Mouse (Mus musculus): ENCODE measurements around the gene Notch1. TPM values are rescaled to one million over a fixed set of nuclear protein-coding genes. Genes with fewer than 3 reads are reported as not detected.
A peak's percentile ranks its signal among the peaks of the same experiment; 100 is the strongest.

The Notch1 gene
- polyA plus RNA-seq, 1 experiment from 2014 or later, result 2.1 TPM

DNA sequence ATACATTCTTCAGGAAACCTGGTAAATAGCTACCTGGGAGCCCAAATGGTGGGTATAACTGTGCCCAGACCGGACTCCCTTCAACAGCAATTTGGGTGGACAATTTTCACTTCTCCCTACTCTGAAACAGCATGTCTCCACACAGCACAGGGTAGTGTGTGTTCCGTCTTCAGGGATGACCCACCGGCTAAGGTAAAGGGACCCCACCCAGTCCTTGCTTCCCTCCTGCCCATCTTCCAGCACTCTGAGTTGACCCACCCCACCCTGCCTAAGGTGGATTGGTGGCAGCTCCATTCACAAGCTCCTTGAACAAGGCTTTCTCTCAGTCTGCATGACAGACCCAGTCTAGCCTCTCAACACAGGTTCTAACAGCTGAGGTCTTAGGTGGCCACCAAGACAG is 33.6 kb downstream of the Notch1 start:
- no peak for TF ChIP-seq CTCF (IDR thresholded peaks at IDR 0.05; ENCODE audit: low read depth)
- H3K27ac ChIP-seq (ENCODE audit: low read depth), result peak overlapping the region; percentile 86
- 52% methylated on average over 3 of the region's 3 CpGs for WGBS (ENCODE audit: insufficient replicate concordance)

DNA sequence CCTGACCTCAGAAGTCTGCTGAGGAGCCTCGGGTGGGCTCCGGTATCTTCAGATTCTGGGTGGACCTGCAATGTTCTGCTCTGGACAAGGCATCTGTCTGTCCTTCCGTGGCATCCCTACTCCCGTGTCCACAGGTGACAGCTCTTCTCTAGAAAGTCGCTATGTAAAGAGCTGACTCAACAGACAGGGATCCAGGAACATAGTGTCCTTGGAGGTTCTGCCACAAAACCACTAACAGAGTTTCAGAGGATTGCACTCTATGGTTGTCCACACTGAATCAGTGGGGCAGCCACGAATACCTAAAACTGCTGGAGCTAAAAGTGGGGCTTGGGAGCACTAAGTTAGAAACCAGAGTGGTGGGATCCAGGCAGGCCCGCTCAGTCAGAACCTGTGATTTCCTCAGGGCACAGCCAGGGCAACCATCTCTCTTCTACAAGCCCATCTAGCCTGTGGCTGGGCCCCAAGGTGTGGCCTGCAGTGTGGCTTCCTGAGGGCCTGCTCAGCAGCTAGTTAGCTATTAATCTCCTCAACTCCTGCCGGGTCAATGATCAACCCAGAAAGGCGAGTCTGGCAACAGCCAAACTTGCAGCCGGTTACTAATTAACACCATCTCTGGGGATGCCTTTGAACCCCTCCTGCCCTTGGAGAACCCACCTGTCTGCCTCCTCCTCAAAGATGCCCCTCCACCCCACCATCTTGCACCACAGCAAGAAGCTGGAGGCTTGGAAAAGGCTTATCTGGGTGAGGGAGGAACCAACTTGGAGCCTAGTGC is 34.6 kb downstream of the Notch1 start:
- Histone ChIP-seq H3K27me3 (ENCODE audit: insufficient read depth, low read length) (no peaks in the 10 kb centered on the region), H3K4me1 (ENCODE audit: insufficient read depth) (peaks cover 57% of the 10 kb centered on the region), H3K9ac (replicated peaks) (no peak overlapping the region; the same call in 1 of the 2 replicates), H3K9me3 (ENCODE audit: low read length) (no peaks in the 10 kb centered on the region), H3K36me3 (replicated peaks; ENCODE audit: insufficient read depth, low read length) (peaks cover 49% of the 10 kb centered on the region), H3K27ac (ENCODE audit: low read depth) (peak overlapping the region; percentile 86), H3K4me2 (ENCODE audit: low read depth, low read length) (peak overlapping the region; percentile 59), H3K4me3 (ENCODE audit: low read depth, low read length) (no peak overlapping the region)
- TF ChIP-seq CTCF (IDR thresholded peaks at IDR 0.05; ENCODE audit: low read depth) (no peak), EP300 (IDR thresholded peaks at IDR 0.05; ENCODE audit: low read depth) (no peak)
- peak; percentile 64 for DNase-seq
- peak; percentile 73 for ATAC-seq
- 65% methylated on average over 10 of the region's 10 CpGs for WGBS (ENCODE audit: insufficient replicate concordance)

More for the DNA sequence above, 33.6 kb downstream of the Notch1 start:
- H3K9ac ChIP-seq (replicated peaks), result peak overlapping the region; percentile 54
- peaks cover 66% of the 10 kb centered on the region for H3K4me1 ChIP-seq (ENCODE audit: insufficient read depth)
- H3K9me3 ChIP-seq (ENCODE audit: low read length), result no peaks in the 10 kb centered on the region
- peak overlapping the region; percentile 59 for H3K4me2 ChIP-seq (ENCODE audit: low read depth, low read length)
- DNase-seq (no peak), ATAC-seq (no peak)
- H3K4me3 ChIP-seq (ENCODE audit: low read depth, low read length), result no peak overlapping the region
- no peaks in the 10 kb centered on the region for H3K27me3 ChIP-seq (ENCODE audit: insufficient read depth, low read length)
- peaks cover 41% of the 10 kb centered on the region for H3K36me3 ChIP-seq (replicated peaks; ENCODE audit: insufficient read depth, low read length)

DNA sequence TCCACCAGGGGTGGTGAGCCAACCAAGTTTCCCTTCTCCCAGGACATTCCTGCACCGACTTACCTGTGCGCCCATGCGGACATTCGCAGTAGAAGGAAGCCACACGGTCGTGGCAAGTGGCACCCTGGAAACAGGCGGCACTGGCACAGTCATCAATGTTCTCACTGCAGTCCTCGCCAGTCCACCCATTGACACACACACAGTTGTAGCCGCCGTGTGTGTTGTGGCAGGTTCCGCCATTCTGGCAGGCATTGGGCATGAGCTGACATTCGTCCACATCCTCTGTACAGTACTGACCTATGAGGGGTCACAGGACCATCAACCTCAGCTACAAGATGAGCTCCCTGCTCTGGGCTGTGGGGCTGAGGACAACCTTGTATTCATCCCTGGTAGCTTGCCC is 35.6 kb downstream of the Notch1 start:
- no peak overlapping the region for H3K4me3 ChIP-seq (ENCODE audit: low read depth, low read length)
- H3K9me3 ChIP-seq (ENCODE audit: low read length), result no peaks in the 10 kb centered on the region
- ATAC-seq, result no peak
- H3K27me3 ChIP-seq (ENCODE audit: insufficient read depth, low read length), result no peaks in the 10 kb centered on the region
- no peak overlapping the region for H3K27ac ChIP-seq (ENCODE audit: low read depth)
- H3K4me2 ChIP-seq (ENCODE audit: low read depth, low read length), result no peak overlapping the region
- WGBS (ENCODE audit: insufficient replicate concordance), result 83% methylated on average over 12 of the region's 12 CpGs
- H3K4me1 ChIP-seq (ENCODE audit: insufficient read depth), result peaks cover 47% of the 10 kb centered on the region
- H3K9ac ChIP-seq (replicated peaks), result no peak overlapping the region
- TF ChIP-seq EP300 (IDR thresholded peaks at IDR 0.05; ENCODE audit: low read depth), result no peak
- no peak for DNase-seq
- peaks cover 57% of the 10 kb centered on the region for H3K36me3 ChIP-seq (replicated peaks; ENCODE audit: insufficient read depth, low read length)

DNA sequence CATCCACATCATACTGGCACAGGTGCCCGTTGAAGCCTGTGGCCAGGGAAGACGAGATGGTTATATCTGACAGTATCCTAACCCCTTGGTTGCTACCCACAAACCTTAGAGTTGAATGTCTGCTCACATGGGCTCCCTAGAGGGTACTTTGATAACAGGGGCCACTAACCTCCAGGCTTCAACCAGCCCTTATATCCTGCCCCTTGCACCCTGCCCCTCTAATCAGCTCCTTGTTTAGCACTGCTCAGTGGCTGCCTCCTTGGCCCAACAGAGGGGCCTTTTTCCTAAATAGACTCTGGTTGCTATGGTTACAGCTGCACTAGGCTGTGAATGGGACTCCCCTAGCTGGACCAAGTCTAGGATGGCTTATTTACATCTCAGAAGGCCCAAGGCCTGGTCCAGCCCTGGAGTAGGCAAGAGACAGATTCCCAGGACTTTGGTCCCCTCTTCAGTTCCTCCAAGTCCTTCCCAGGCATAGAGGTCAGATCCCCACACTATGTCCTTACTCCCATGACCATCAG is 37.7 kb downstream of the Notch1 start:
- Histone ChIP-seq H3K9me3 (ENCODE audit: low read length) (no peaks in the 10 kb centered on the region), H3K27me3 (ENCODE audit: insufficient read depth, low read length) (no peaks in the 10 kb centered on the region), H3K36me3 (replicated peaks; ENCODE audit: insufficient read depth, low read length) (peaks cover 64% of the 10 kb centered on the region), H3K4me2 (ENCODE audit: low read depth, low read length) (no peak overlapping the region), H3K4me3 (ENCODE audit: low read depth, low read length) (no peak overlapping the region), H3K9ac (replicated peaks) (no peak overlapping the region), H3K4me1 (ENCODE audit: insufficient read depth) (peaks cover 30% of the 10 kb centered on the region), H3K27ac (ENCODE audit: low read depth) (no peak overlapping the region)
- no peak for TF ChIP-seq CTCF (IDR thresholded peaks at IDR 0.05; ENCODE audit: low read depth)
- TF ChIP-seq EP300 (IDR thresholded peaks at IDR 0.05; ENCODE audit: low read depth), result no peak
- 82% methylated on average over 2 of the region's 2 CpGs for WGBS (ENCODE audit: insufficient replicate concordance)
- ATAC-seq, result no peak
- no peak for DNase-seq

DNA sequence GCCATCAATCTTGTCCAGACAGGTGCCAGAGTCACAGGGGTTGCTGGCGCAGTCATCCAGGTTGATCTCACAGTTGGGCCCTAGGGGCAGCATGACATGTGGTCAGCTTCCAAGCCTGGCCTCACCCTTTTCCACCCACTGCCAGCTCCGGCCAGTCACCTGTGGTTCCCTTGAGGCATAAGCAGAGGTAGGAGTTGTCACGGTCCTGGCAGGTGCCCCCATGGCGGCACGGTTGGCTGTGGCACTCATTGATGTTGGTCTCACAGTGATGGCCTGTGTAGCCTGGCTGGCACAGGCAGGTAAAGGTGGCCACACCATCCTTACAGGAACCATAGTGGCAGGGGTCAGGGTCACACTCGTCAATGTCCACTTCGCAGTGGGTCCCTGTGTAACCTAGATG is 38.6 kb downstream of the Notch1 start:
- Histone ChIP-seq H3K9ac (replicated peaks) (no peak overlapping the region), H3K36me3 (replicated peaks; ENCODE audit: insufficient read depth, low read length) (peaks cover 72% of the 10 kb centered on the region), H3K9me3 (ENCODE audit: low read length) (no peaks in the 10 kb centered on the region), H3K4me2 (ENCODE audit: low read depth, low read length) (no peak overlapping the region), H3K27me3 (ENCODE audit: insufficient read depth, low read length) (no peaks in the 10 kb centered on the region), H3K27ac (ENCODE audit: low read depth) (no peak overlapping the region), H3K4me1 (ENCODE audit: insufficient read depth) (peaks cover 21% of the 10 kb centered on the region), H3K4me3 (ENCODE audit: low read depth, low read length) (no peak overlapping the region)
- TF ChIP-seq EP300 (IDR thresholded peaks at IDR 0.05; ENCODE audit: low read depth) (no peak), CTCF (IDR thresholded peaks at IDR 0.05; ENCODE audit: low read depth) (no peak)
- DNase-seq (no peak), ATAC-seq (no peak)
- 88% methylated on average over 7 of the region's 7 CpGs for WGBS (ENCODE audit: insufficient replicate concordance)

DNA sequence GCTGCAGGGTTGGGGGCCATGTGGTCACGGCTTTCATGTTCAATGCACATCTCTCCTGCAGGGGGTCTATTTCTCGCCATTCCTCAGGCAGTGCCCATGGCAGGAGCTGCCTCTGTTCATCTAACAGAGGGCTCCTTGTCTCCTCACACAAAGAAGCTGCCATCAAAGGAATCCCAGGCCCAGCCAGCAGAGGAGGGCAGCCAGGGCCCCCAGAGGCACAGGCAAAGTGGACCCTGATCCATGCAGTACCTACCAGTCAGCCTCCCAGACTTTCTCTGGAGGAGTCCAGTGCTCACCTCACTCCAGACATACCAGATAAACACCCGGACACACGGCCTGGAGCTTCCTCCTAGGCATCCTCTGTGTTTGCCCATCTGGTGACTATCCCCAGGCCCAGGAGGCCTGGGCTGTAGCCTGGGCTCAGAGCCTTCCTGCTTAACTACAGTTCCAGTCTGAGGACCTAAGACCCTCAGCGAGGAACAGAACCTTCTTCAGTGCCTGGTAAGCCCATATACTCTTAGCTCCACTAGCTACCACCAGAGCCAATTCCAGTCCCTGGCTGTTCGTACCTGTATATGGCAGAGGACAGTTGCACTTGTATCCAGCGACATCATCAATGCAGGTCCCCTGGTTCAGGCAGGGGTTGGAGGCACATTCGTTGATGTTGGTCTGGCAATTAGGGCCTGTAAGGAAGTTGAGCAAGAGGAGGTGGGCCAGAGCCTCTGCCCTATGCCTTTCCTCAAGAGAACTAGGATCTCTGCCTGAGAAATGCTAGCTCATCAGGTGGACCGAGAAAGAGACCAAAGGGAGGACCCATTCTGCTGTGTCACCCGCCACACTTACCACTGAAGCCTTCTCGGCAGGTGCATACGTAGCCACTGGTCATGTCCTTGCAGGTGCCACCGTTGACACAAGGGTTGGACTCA is 40.7 kb downstream of the Notch1 start:
- no peak for DNase-seq
- no peak for ATAC-seq
- peak overlapping the region; percentile 13; the same call in 1 of the 2 replicates for H3K4me3 ChIP-seq (ENCODE audit: low read depth, low read length)
- H3K4me1 ChIP-seq (ENCODE audit: insufficient read depth), result peaks cover 3% of the 10 kb centered on the region
- TF ChIP-seq CTCF (IDR thresholded peaks at IDR 0.05; ENCODE audit: low read depth), result no peak
- no peak for TF ChIP-seq EP300 (IDR thresholded peaks at IDR 0.05; ENCODE audit: low read depth)
- peak overlapping the region; percentile 19 for H3K4me2 ChIP-seq (ENCODE audit: low read depth, low read length)
- peak overlapping the region; percentile 46 for H3K9ac ChIP-seq (replicated peaks)
- no peaks in the 10 kb centered on the region for H3K27me3 ChIP-seq (ENCODE audit: insufficient read depth, low read length)
- 55% methylated on average over 13 of the region's 13 CpGs for WGBS (ENCODE audit: insufficient replicate concordance)
- H3K27ac ChIP-seq (ENCODE audit: low read depth), result peak overlapping the region; percentile 73
- H3K9me3 ChIP-seq (ENCODE audit: low read length), result no peaks in the 10 kb centered on the region
- H3K36me3 ChIP-seq (replicated peaks; ENCODE audit: insufficient read depth, low read length), result peaks cover 79% of the 10 kb centered on the region

Data from liver, postnatal 0 days (tissue).